Mouse (Mus musculus) neural tube, embryonic 10.5 days (tissue): ENCODE data around the gene Zmym2.

Source experiments
- DNase-seq: peaks from one replicate; pipeline ENCODE4 v3.0.0-alpha.2; 2017; ENCODE audit warnings: low spot score; ENCODE audit errors: extremely low spot score

Zmym2 gene

DNA sequence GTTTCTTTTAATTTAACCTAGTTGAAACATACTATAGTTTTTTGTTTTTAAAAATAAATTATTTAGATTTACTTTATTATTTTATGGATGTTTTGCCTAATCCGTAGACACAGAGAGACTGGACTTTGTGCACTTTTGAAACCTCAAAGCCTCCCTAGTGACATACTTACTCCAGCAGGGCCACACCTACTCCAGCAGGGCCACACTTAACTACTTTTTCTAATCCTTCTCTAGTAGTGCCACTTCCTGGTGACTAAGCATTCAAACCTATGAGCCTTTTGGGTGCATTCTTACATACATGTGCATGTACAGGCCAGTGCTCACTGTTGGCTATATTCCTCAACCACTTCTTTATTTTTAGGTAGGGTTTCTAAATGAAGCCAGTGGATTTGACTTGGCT, 19.2 kb downstream of the Zmym2 start:
- DNase-seq, result no peak

DNA sequence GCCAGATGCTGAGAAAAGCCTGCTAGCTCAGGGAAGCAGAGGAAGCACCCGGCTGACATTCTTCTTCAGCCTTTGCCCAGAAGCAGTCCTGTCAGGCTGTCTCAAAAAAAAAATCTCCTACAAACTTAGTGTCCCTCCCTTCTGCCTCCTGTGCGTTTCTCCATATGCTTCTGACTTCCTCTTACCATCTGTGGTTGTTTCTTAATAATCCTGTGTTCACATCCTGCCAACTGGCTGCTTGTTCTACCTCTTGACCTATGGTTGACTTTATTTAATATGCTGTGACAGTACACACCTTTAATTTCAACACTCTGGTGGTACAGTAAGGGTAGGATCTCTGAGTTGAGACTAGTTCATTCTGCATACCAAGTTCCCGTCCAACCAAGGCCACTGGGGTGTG, 32.1 kb downstream of the Zmym2 start:
- DNase-seq, result no peak

- no peak for DNase-seq
Observed at GRCm38 (mm10) chr14:56935481-56935880, 49.0 kb downstream of the Zmym2 start.

DNA sequence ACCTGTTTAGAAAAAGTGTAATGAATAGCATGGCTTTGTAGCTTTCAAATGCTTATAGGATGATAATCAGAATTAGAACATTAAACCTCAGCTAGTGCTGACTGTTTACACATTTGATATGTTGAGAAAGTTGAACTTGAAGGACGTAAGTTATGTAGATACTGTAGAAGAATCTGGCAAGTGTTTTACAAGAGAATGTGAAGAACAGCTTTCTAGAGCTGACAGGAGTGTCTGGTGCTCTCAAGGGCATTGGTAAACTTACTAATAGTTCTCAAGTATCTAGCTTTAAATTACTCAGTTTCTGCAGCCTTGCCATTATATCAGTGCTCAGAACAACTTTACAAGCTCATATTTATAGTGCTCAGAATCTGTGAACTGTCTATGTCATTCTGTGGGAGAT, 53.5 kb downstream of the Zmym2 start:
- no peak for DNase-seq

DNA sequence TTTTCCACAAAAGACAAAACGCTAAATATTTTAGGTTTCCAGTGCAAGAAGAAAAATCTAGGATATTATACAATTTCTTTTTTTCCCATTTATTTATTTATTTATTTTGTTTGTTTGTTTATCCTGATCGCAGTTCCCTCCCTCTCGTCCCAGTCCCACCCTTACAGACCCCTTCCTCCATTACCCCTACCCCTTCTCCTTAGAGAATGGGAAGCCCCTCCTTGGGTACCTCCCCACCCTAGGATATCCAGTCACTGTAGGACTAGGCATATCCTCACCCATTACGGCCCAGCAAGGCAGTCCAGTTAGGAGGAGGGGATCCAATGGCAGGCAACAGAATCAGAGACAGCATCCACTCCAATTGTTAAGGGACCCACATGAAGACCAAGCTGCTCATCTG, 66.5 kb downstream of the Zmym2 start:
- no peak for DNase-seq

DNA sequence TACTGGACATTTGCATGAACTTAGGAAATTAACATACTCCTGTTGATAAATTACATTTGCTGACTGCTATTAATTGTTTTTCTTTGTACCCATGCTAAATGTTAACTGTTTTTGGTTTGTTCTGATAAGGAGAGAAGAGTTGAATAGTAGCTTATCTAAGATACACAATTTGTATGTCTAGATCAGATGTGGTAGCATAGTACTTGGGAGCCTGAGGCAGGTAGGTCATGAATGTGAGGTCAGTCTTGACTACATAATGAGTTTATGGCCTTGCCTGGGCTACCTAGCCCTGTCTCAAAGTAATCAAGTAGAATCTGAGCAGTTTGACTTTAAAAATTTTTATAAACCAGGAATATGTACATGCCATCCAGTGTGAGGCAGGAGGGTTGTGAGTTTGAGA, 67.9 kb downstream of the Zmym2 start:
- no peak for DNase-seq

DNA sequence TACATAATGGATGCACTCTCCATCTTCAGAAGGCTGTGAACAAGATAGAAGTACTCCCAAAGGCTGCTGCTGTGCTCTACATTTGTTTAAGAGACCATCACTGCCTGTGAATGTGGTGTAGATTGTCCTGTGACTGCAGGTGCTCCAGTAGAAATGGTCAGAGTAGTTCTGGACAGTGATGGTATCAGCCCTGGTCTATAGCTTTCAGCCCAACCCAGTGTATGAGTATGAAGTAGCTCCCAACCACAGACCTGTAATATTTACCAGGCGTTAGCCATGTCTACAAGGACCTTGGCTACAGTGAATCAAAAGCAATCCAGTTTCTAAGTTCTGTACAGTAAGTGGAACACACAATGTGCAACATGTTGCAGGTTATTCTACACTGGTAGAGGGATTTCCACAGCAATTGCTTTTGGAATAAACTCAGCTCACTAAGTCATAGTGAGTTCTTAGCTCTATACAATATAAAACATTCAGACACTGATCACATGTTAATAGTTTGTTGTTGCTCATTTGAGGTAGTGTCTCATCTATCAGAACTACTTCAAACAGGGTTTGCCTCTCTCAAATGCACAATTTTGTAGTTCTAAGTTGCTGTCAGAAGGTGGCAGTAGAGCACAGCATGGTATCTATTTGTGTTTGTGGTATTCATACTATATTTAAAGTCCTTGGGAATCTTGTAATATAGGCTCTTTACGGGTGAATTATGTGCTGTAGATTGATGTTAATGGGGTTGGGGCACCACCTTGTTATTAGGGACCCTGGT, 77.7 kb downstream of the Zmym2 start:
- no peak for DNase-seq

GRCm38 (mm10) chr14:56969653-56970052, 83.2 kb downstream of the Zmym2 start:
- no peak for DNase-seq

DNA sequence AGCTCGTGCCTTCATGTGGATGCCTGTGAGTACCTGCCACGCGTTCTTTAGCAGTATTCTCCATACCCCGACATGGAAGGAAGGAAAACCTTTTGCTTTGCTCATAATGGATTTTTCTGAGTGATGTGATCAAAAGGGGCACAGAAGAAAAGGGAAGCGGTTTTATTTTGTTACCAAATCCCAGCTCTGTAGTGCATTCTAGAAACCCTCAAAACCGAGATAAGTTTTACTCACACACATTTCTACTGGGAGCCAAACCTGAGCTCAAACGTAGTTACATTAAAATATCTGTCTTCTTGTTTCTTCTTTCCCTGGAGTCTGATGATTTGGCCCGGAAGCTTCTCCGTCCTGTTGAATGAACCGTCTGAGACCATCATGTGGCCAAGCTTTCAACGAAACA, 83.7 kb downstream of the Zmym2 start:
- DNase-seq, result no peak

- DNase-seq, result no peak
Observed at GRCm38 (mm10) chr14:56978045-56978655, 91.7 kb downstream of the Zmym2 start.

DNA sequence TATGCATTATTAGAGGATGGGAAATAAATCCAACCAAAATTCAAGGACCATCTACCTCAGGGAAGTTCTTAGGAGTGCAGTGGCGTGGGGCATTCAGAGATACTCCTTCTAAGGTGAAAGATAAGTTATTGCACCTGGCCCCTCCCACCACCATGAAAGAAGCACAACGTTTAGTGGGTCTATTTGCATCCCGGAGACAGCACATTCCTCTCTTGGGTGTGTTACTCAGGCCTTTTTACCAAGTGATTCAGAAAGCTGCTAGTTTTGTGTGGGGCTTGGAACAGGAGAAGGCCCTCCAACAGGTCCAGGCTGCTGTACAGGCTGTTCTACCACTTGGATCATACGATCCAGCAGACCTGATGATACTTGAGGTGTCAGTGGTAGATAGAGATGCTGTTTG, 102.2 kb downstream of the Zmym2 start:
- DNase-seq, result no peak
